Mouse (Mus musculus): ENCODE measurements around the gene Scn1b.

The Scn1b gene

GRCm38 (mm10) chr7:31126851-31127724 lies at the start of gene Scn1b:
Gene Scn1b, minus strand, starts transcription at chr7:31127003.
- peak; percentile 69 for DNase-seq (ENCODE audit: low read depth, low spot score)

DNA sequence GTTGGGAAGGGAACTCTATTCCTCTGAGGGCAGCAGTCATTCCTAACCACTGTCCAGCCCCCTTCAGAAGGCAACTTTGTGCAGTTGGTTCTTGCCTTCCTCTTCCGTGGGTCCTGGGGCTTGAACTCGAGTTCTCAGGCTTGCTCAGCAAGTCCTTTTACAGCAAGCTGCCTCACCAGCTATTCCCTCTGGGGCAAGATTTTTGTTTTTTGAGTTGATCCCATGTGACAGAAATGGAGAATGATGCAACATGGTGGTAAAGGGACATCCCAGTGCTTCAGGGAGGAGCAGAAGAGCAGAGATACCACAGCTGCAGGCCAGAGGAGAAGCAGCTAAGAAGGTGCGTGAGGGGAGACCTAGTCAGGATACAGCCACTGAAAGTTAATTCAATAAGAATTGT lies 48.3 kb upstream of the Scn1b start:
- DNase-seq (ENCODE audit: low read depth, low spot score), result no peak

GRCm38 (mm10) chr7:31174466-31174865 lies 47.7 kb upstream of the Scn1b start:
- DNase-seq (ENCODE audit: low read depth, low spot score), result no peak

- peak; percentile 81 for DNase-seq (ENCODE audit: low read depth, low spot score)
Measured at GRCm38 (mm10) chr7:31172238-31172637, 45.4 kb upstream of the Scn1b start.

GRCm38 (mm10) chr7:31170520-31170919 lies 43.7 kb upstream of the Scn1b start:
- no peak for DNase-seq (ENCODE audit: low read depth, low spot score)

DNA sequence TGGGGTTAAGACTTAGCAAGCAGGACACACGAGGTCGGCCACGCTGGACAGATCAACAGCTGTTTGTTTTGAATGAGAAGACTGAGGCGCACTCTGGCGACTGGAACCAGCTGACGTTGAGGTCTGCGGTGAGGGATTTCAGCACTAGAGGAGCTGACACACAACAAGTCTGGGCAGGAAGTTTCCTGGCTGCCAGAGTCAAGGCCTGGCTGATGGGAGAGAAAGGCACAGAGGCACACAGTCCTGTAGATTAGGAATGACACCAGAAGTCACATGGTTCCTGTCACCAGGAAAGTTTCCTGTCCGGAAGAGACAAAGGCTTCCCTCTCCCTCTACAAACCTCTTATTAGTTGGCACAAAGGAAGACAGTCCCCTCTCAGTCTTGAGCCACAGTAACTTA lies 41.6 kb upstream of the Scn1b start:
- DNase-seq (ENCODE audit: low read depth, low spot score), result peak; percentile 70

DNA sequence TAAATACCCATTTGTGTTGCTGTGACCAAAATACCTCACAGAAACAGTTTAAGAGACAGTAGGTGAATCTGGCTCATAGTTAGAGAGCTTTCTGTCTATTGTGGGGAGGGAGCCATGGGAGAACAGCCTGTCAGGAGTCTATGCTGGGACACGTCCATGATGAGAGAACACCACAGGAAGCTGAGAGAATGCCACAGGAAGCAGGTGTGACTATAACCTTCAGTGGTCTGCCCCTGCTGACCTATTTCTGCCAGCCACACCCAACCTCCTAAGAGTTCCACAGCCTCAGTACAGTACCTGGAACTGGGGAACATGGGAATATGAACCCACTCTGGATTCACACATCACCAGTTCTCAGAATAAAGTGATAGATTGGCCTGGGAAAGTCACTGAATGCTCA lies 37.9 kb upstream of the Scn1b start:
- no peak for DNase-seq (ENCODE audit: low read depth, low spot score)

- DNase-seq (ENCODE audit: low read depth, low spot score), result peak; percentile 47
Measured at GRCm38 (mm10) chr7:31163666-31164577, 37.1 kb upstream of the Scn1b start.

DNA sequence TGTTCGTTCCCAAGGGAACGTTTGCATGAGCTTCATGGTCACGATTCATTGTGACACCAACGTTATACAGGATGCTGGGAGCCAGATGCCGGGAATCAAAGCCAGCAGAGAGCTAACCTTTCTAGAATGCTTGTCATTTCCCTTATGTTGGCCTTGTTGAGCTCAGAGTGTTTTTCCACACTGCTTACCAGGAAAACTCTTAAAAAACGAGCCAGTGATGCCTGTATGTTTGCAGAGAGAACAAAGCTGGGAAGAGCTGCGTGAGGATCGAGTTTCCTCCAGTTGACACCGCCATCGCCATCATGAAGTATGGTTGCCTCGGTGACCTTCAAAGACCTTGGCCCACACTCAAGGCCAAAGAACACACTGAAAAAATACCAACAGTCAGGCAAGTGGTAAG lies 35.5 kb upstream of the Scn1b start:
- DNase-seq (ENCODE audit: low read depth, low spot score), result no peak

- peak; percentile 67 for DNase-seq (ENCODE audit: low read depth, low spot score)
Measured at GRCm38 (mm10) chr7:31161831-31162230, 35.0 kb upstream of the Scn1b start.

- DNase-seq (ENCODE audit: low read depth, low spot score), result no peak
Measured at GRCm38 (mm10) chr7:31161246-31161645, 34.4 kb upstream of the Scn1b start.

GRCm38 (mm10) chr7:31160763-31161162 lies 34.0 kb upstream of the Scn1b start:
- DNase-seq (ENCODE audit: low read depth, low spot score), result no peak

DNA sequence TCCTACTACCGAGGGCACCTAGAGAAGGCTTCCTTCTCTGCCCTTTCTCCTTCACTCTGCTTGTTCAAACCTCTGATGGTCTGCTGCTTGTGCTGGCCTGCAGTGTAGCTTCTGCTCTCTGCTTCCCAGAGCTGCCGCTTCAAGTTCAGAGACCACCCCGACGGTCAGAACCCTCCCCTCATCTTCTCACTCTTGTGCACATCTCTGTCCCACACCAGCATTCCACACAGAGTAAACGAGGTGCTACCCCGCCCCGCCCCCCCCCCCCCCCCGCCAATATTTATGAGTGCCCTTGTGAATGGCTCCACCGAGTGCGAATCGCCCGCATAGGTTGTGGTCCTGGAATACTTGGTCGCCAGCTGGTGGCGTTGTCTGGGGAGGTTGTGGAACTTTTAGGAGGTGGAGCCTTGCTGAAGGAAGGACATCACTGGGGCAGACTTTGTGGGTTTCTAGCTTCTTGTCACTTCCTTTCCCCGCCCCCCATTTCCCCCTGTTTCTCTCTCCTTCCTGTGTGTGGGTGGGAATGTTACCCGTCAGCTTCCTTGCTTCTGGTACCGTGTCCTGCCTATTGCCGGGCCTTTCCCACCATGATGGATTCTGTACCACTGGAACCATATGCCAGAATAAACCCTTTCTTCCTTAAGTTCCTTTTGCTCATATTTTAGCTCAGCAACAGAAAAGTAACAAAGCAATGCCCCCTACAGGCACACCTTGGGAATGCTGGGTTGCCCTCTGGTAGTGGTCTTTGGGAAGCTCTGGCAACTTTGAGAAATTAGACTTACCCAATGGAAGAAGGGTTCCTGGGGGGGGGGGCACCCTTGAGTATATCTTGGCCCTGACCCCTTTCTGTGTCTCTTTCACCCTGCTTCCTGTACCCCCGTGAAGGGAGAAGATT lies 29.5 kb upstream of the Scn1b start:
- peak; percentile 96 for DNase-seq (ENCODE audit: low read depth, low spot score)

DNA sequence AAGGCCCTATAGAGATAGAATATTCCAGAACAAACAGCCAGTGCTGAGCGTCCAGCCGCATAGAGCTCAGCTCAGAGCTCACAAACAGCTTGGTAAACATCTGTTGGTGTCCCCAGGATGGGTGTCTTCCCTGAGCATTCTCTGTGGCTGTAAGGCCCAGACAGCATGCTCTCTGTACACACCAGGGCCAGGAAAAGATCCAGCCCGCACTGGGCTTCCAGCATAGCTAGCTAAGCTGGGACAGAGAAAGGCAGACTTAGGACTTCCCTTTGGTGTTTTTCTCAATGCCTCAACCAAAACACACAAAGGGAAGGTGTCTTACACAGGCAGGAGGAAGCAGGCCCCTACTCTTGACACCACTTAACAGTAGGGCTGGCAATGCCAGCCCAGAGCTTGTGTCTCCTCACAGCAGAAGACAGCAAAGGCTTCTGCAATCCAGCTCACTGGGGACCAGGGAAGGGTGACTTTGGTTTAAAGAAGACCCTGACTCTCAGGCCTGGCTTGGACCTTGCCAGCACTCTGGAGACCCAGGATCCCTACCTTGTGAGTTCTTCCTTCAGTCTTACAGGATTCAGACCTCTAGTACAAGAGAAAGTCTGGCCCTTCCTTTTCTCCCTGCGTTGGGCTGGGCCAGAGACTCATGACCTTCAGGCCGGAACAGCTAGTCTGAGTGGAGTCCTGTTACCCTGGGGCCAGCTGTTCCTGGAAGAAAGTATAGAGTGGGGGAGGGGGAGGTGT lies 28.7 kb upstream of the Scn1b start, which contains the start of gene Gramd1a:
Gramd1a (minus strand) TSS at position 601 of the 738 bp plus-strand sequence.
- DNase-seq (ENCODE audit: low read depth, low spot score), result peak; percentile 92

DNA sequence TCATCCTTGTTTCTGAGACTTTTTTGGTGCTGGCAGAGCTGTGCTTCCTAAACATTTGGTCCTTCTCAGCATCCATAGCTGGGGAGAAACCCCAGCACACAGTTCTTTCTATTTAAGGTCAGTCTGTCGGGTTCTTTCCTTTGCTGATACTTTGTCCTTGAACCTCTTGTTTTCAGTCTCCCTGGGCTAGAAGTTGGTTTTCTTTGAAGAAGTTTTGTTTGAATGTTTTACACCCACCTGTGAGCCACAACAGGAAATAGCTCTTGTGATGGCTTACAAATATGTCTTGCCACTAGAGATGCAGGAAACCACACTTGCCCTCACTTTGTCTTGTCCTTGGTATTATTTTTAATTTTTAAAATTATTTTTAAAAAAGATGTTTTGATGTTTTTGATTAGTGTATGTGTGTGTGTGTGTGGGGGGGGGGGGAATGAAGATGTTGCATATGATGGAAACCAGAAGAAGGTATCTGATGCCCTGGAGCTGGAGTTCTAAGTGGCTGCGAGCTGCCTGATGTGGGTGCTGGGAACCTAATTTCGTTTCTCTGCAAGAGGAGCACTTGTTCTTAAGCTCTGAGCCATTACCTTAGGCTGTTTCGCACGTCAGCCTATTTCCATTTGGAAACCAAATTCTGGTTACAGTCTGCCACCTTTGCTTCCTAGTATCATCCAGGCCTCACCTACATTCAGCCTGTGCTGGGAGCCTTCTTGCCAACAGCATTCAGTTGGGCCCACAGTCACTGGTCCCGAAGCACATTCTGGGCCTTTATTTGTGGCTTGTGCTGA lies 26.9 kb upstream of the Scn1b start:
- no peak for DNase-seq (ENCODE audit: low read depth, low spot score)

DNA sequence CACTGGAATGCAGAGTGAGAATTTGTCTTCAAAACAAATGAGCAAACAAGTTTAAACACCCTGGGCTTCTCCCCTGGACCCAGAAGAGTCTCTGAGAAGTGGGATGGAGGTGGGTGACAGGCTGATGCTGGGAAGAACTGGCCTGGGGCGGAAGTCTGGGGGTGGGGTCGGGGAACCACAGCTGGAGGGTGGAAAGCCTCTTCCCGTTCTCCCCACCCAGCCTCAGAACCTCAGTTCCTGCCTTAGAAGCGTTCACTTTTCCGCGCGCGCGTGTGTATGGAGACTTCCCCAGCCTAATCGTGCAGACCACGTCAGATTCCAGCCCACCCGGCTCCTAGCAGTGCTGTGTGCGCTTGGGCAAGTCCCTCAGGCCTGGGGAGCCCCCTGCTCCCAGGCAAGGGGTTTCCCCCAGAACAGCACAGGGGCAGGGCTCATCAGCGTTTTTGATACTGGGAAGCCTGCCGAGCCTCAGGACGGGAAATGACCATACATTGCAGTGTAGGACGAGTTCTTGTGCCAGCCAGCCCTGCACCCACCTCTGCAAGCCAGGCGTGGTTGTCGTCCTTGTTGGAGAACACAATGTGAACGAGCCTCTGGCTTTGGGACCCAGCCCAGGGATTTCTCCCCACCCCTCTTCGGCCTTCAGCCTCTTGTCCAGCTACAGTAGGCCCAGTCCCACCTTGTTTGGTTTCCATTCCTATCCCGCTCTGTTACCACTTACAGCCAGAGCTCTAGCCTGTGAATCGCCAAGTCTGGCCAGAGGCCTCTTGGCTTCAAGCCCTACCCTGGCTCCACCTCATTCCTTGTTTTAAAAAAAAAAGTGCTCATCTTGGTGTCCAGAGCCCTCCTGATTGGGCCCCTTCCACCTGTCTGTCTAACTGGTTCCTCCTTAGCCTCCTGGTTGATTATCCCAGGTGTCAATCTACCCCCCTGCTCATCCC lies 24.8 kb upstream of the Scn1b start:
- peak; percentile 90 for DNase-seq (ENCODE audit: low read depth, low spot score)

GRCm38 (mm10) chr7:31150566-31151300 lies 23.9 kb upstream of the Scn1b start:
- no peak for DNase-seq (ENCODE audit: low read depth, low spot score)
